Mouse (Mus musculus) testis, adult 2 months (tissue): ENCODE results near the gene Cryl1.

Experiments
- CTCF ChIP-seq: fragments of 200-500 bp; IDR thresholded peaks from 2 replicates; pipeline ENCODE4 v1.5.1; 2012; ENCODE audit warnings: low read depth, mild to moderate bottlenecking, inconsistent platforms, low read length, moderate library complexity; ENCODE audit not compliant: control insufficient read depth, insufficient read depth, insufficient replicate concordance
- POLR2A ChIP-seq: fragments of 200-500 bp; IDR thresholded peaks from 2 replicates; pipeline ENCODE4 v1.6.1; 2012; ENCODE audit warnings: low read depth, mild to moderate bottlenecking, inconsistent platforms, low read length, moderate library complexity; ENCODE audit not compliant: control insufficient read depth

GRCm38 (mm10) chr14:57391621-57392020, 6.7 kb downstream of the Cryl1 start:
- no peak for TF ChIP-seq POLR2A
- no peak for TF ChIP-seq CTCF
